Mouse (Mus musculus): Measurements from ENCODE around the gene Ocln. TPM values are rescaled to one million over a fixed set of nuclear protein-coding genes. Genes with fewer than 3 reads are reported as not detected.

Ocln gene
- total and polyA plus RNA-seq, 3 experiments, result 0.50 to 2.2 (median 0.70) TPM

- H3K4me1 ChIP-seq (ENCODE audit: control insufficient read depth in 1 of 2, insufficient read depth in 2 of 2), result no peaks in the 10 kb centered on the region
- H3K36me3 ChIP-seq (replicated peaks in 1 of 2; ENCODE audit: control insufficient read depth in 1 of 2, insufficient read depth in 1 of 2, low read length in 1 of 2), result peaks cover 34 to 76% of the 10 kb centered on the region in 2 experiments
- no peaks in the 10 kb centered on the region for H3K27me3 ChIP-seq (replicated peaks)
- H3K9ac ChIP-seq (ENCODE audit: insufficient read depth, low read depth), result no peak overlapping the region
- H3K4me3 ChIP-seq (replicated peaks in 1 of 3; ENCODE audit: low read depth in 2 of 3, low read length in 2 of 3, poor library complexity in 1 of 3), result no peak overlapping the region
- no peak overlapping the region for H3K4me2 ChIP-seq (ENCODE audit: insufficient read depth, low read depth, poor library complexity, severe bottlenecking)
- TF ChIP-seq MAFK (IDR thresholded peaks at IDR 0.05; ENCODE audit: insufficient replicate concordance, low read length) (no peak), NRF1 (IDR thresholded peaks at IDR 0.05; ENCODE audit: low read depth, low read length) (no peak)
- dilution Hi-C loops (cut with MboI; ENCODE audit: extremely low pct_ligation_motif_present, extremely low pct_unique_long_range_greater_than_20kb, low sequenced_read_pairs), result no loop called here
- in situ Hi-C loops (cut with MboI; ENCODE audit: low pct_ligation_motif_present, low pct_unique_long_range_greater_than_20kb, low sequenced_read_pairs), result no loop called here
- DNase-seq (ENCODE audit: extremely low read depth), result no peak
- no peak overlapping the region for H3K27ac ChIP-seq (ENCODE audit: insufficient read depth, low read depth)
- H3K79me2 ChIP-seq (replicated peaks; ENCODE audit: control insufficient read depth, extremely low read depth, insufficient read depth, poor library complexity, severe bottlenecking), result 0 out of 2 replicates have a peak, but pooled peaks cover 2% of the 10 kb centered on the region
- no peaks in the 10 kb centered on the region for H3K9me3 ChIP-seq (replicated peaks; ENCODE audit: low read length)
These were observed 68.9 kb downstream of the Ocln start for GRCm38 (mm10) chr13:100483610-100484009.

GRCm38 (mm10) chr13:100463527-100464222 lies 88.8 kb downstream of the Ocln start:
- Histone ChIP-seq H3K4me3 (replicated peaks in 1 of 3; ENCODE audit: low read depth in 2 of 3, low read length in 2 of 3, poor library complexity in 1 of 3) (no peak overlapping the region), H3K79me2 (replicated peaks; ENCODE audit: control insufficient read depth, extremely low read depth, insufficient read depth, poor library complexity, severe bottlenecking) (no peaks in the 10 kb centered on the region), H3K27ac (ENCODE audit: insufficient read depth, low read depth) (no peak overlapping the region), H3K4me2 (ENCODE audit: insufficient read depth, low read depth, poor library complexity, severe bottlenecking) (no peak overlapping the region), H3K4me1 (ENCODE audit: control insufficient read depth in 1 of 2, insufficient read depth in 2 of 2) (no peaks in the 10 kb centered on the region), H3K27me3 (replicated peaks) (no peaks in the 10 kb centered on the region), H3K9me3 (replicated peaks; ENCODE audit: low read length) (no peaks in the 10 kb centered on the region), H3K36me3 (replicated peaks in 1 of 2; ENCODE audit: control insufficient read depth in 1 of 2, insufficient read depth in 1 of 2, low read length in 1 of 2) (peaks cover 17 to 76% of the 10 kb centered on the region in 2 experiments), H3K9ac (ENCODE audit: insufficient read depth, low read depth) (no peak overlapping the region)
- no peak for DNase-seq (ENCODE audit: extremely low read depth)
- dilution Hi-C loops (cut with MboI; ENCODE audit: extremely low pct_ligation_motif_present, extremely low pct_unique_long_range_greater_than_20kb, low sequenced_read_pairs), result no loop called here
- no peak for TF ChIP-seq PAX5 (IDR thresholded peaks at IDR 0.05; ENCODE audit: low read length)
- no peak for TF ChIP-seq CHD1 (IDR thresholded peaks at IDR 0.05; ENCODE audit: low read depth, low read length)
- TF ChIP-seq MAX (IDR thresholded peaks at IDR 0.05; ENCODE audit: low read length), result no peak
- TF ChIP-seq CTCF (conservative IDR thresholded peaks at IDR 0.05 in 1 of 2, IDR thresholded peaks at IDR 0.05 in 1 of 2; ENCODE audit: low read depth in 2 of 2, low read length in 2 of 2), result no peak
- TF ChIP-seq MAFK (IDR thresholded peaks at IDR 0.05; ENCODE audit: insufficient replicate concordance, low read length), result no peak
- no peak for TF ChIP-seq POLR2AphosphoS2 (IDR thresholded peaks at IDR 0.05; ENCODE audit: low read depth, low read length)
- TF ChIP-seq HCFC1 (IDR thresholded peaks at IDR 0.05; ENCODE audit: low read depth, low read length), result no peak
- TF ChIP-seq NELFE (IDR thresholded peaks at IDR 0.05; ENCODE audit: low read depth, low read length), result no peak
- TF ChIP-seq JUND (conservative IDR thresholded peaks at IDR 0.05; ENCODE audit: low read depth, low read length), result no peak
- TF ChIP-seq RCOR1 (conservative IDR thresholded peaks at IDR 0.05; ENCODE audit: low read depth, low read length), result no peak
- TF ChIP-seq CHD2 (IDR thresholded peaks at IDR 0.05; ENCODE audit: low read length), result no peak
- TF ChIP-seq ZMIZ1 (IDR thresholded peaks at IDR 0.05; ENCODE audit: low read depth, low read length), result no peak
- TF ChIP-seq BHLHE40 (IDR thresholded peaks at IDR 0.05; ENCODE audit: low read depth, low read length), result no peak
- TF ChIP-seq USF2 (conservative IDR thresholded peaks at IDR 0.05; ENCODE audit: low read depth, low read length), result no peak
- in situ Hi-C loops (cut with MboI; ENCODE audit: low pct_ligation_motif_present, low pct_unique_long_range_greater_than_20kb, low sequenced_read_pairs), result no loop called here
